Mouse (Mus musculus) granulocyte monocyte progenitor cell, adult 5-6 weeks (primary cell): ENCODE results near the gene Elmod3. TPM values are rescaled to one million over a fixed set of nuclear protein-coding genes. Genes with fewer than 3 reads are reported as not detected.

ENCODE experiments used
- ATAC-seq: replicated peaks from 2 replicates; pipeline ENCODE4 v1.8.0; 2016; ENCODE audit warnings: mild to moderate bottlenecking, moderate TSS enrichment, inconsistent platforms; ENCODE audit not compliant: poor library complexity, severe bottlenecking
- total RNA-seq, 2 experiments: library from RNA; stranded (forward) in 1 of 2; stranded (reverse) in 1 of 2; fragments of 200-712, 200-1000 nt in 1 of 2; fragments of >200 nt in 1 of 2; fragmentation: Nextera tagmentation in 1 of 2; gene quantifications; 2 replicates each; pipeline ENCODE4 v1.2.3; 2014 to 2017

The Elmod3 gene
- total RNA-seq, 2 experiments from 2014 or later: 12.6 to 16.3 TPM

- ATAC-seq: no peak
Observed at GRCm38 (mm10) chr6:72615561-72616375, 17.6 kb upstream of the Elmod3 start.

GRCm38 (mm10) chr6:72615151-72615550, 16.9 kb upstream of the Elmod3 start:
- ATAC-seq: no peak

- ATAC-seq: no peak
Observed at GRCm38 (mm10) chr6:72610261-72610660, 12.0 kb upstream of the Elmod3 start.

GRCm38 (mm10) chr6:72608662-72609184, 10.5 kb upstream of the Elmod3 start:
- ATAC-seq: no peak

- no peak for ATAC-seq
Observed at GRCm38 (mm10) chr6:72607676-72608075, 9.5 kb upstream of the Elmod3 start.

GRCm38 (mm10) chr6:72607060-72607459, 8.8 kb upstream of the Elmod3 start:
- no peak for ATAC-seq

- no peak for ATAC-seq
Observed at GRCm38 (mm10) chr6:72604066-72604465, 5.9 kb upstream of the Elmod3 start.

- ATAC-seq: peak; percentile 75
Observed at GRCm38 (mm10) chr6:72601732-72602131, 3.5 kb upstream of the Elmod3 start.

- no peak for ATAC-seq
Observed at GRCm38 (mm10) chr6:72600771-72601170, 2.6 kb upstream of the Elmod3 start.

- ATAC-seq: no peak
Observed at GRCm38 (mm10) chr6:72600216-72600615, 2.0 kb upstream of the Elmod3 start.

GRCm38 (mm10) chr6:72598791-72599557, 761 bp upstream of the Elmod3 start:
- ATAC-seq: no peak

GRCm38 (mm10) chr6:72597083-72597874, 934 bp downstream of the Elmod3 start:
- ATAC-seq: no peak

- ATAC-seq: no peak
Observed at GRCm38 (mm10) chr6:72593914-72594313, 4.3 kb downstream of the Elmod3 start.

GRCm38 (mm10) chr6:72593011-72593803, 5.0 kb downstream of the Elmod3 start:
- no peak for ATAC-seq

- no peak for ATAC-seq
Observed at GRCm38 (mm10) chr6:72590111-72590510, 8.1 kb downstream of the Elmod3 start.

GRCm38 (mm10) chr6:72588307-72588706, 9.9 kb downstream of the Elmod3 start:
- ATAC-seq: no peak

- no peak for ATAC-seq
Observed at GRCm38 (mm10) chr6:72586701-72587100, 11.5 kb downstream of the Elmod3 start.

- no peak for ATAC-seq
Observed at GRCm38 (mm10) chr6:72584154-72584553, 14.1 kb downstream of the Elmod3 start.

GRCm38 (mm10) chr6:72583211-72583839, 14.9 kb downstream of the Elmod3 start:
- no peak for ATAC-seq
